Mouse (Mus musculus): Measurements from ENCODE around the gene Agap1. TPM values are rescaled to one million over a fixed set of nuclear protein-coding genes. Genes with fewer than 3 reads are reported as not detected.
A peak's percentile ranks its signal among the peaks of the same experiment; 100 is the strongest.

Gene Agap1
- total RNA-seq, 2 experiments from 2014 or later: 224 to 253 TPM

DNA sequence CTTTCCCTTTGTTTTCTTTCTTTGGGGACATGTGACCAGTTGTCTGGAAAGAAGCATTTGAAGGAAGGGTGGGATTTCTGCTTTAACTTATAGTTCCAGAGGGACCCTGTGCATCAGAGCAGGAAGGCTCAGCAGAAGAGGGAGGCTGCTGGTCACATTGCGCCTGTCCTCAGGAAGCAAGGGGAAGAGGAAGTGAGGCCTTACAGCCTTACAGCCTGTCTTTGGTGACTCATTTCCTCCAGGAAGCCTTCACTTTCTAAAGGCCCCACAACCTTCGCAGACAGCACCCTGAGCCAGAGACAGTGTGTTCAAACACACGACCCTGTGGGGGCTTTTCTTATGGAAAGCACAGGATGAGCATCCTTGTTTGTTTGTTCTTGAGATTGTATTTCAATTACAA, 287.8 kb downstream of the Agap1 start:
- no peak for DNase-seq (ENCODE audit: low spot score in 2 of 2)

- no peak for DNase-seq (ENCODE audit: low spot score in 2 of 2)
Measured at GRCm38 (mm10) chr1:89746171-89746570, 291.6 kb downstream of the Agap1 start.

GRCm38 (mm10) chr1:89749666-89750065, 295.1 kb downstream of the Agap1 start:
- DNase-seq (ENCODE audit: low spot score in 2 of 2): no peak

- DNase-seq (ENCODE audit: low spot score in 2 of 2): no peak
Measured at GRCm38 (mm10) chr1:89750495-89750894, 295.9 kb downstream of the Agap1 start.

GRCm38 (mm10) chr1:89750921-89751320, 296.3 kb downstream of the Agap1 start:
- no peak for DNase-seq (ENCODE audit: low spot score in 2 of 2)

GRCm38 (mm10) chr1:89751344-89751743, 296.7 kb downstream of the Agap1 start:
- no peak for DNase-seq (ENCODE audit: low spot score in 2 of 2)

DNA sequence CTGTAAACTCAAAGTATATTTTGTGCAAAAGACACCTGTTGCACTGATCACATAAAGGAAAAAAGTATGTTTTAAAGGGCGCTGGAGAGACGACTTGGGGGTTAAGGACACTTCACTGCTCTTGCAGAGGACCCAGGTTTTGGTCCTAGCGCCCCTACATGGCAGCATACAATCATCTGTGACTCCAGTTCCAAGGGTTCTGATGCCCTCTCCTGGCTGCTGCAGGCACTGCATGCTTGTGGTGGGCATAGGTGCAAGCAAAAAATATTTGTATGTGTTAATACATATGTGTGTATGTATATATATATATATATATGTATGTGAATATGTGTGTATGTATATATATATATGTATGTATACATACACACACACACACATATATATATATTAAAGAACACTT, 298.1 kb downstream of the Agap1 start:
- no peak for DNase-seq (ENCODE audit: low spot score in 2 of 2)

DNA sequence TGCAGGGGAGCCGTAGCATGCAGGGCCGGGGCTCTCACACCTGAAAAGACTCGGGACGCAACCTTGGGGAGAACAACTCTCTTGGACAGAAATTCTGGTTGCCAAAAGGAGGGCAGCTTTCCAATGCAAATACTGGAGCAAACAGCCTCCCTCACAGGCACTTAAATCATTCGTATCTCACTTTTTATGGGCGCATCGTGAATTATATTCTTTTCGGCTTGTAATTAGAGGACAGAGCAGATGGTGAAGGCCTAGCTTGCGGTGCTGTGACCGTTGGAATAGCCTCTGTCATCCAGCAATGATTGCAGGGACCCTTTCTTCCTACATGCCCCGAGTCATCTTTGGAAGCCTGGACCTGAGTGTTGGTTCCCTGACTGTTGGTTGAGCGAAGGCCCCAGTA, 300.8 kb downstream of the Agap1 start:
- no peak for DNase-seq (ENCODE audit: low spot score in 2 of 2)

GRCm38 (mm10) chr1:89756387-89756786, 301.8 kb downstream of the Agap1 start:
- no peak for DNase-seq (ENCODE audit: low spot score in 2 of 2)

GRCm38 (mm10) chr1:89757545-89757944, 302.9 kb downstream of the Agap1 start:
- no peak for DNase-seq (ENCODE audit: low spot score in 2 of 2)

DNA sequence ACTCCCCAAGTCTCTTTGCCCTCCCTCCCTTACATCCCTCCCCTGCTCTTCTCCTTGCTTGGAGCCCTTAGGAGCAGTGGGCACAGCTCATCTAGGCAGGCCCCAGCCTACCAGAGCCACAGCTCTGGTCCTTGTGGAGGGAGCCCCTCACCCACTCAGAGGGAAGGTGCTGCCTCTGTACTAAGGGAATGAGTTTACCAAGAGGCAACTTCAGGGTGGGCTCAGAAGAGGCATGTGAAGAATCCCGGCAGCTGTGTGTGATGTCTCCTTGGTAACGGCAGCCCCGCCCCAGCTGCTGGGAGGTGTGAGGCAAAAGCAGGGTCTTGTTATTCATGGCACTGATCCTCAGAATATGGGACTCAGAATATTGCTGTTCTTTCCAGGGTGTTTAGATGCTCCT, 309.3 kb downstream of the Agap1 start:
- DNase-seq (ENCODE audit: low spot score in 2 of 2): no peak

- no peak for DNase-seq (ENCODE audit: low spot score in 2 of 2)
Measured at GRCm38 (mm10) chr1:89766891-89767290, 312.3 kb downstream of the Agap1 start.

- no peak for DNase-seq (ENCODE audit: low spot score in 2 of 2)
Measured at GRCm38 (mm10) chr1:89769641-89770040, 315.0 kb downstream of the Agap1 start.

DNA sequence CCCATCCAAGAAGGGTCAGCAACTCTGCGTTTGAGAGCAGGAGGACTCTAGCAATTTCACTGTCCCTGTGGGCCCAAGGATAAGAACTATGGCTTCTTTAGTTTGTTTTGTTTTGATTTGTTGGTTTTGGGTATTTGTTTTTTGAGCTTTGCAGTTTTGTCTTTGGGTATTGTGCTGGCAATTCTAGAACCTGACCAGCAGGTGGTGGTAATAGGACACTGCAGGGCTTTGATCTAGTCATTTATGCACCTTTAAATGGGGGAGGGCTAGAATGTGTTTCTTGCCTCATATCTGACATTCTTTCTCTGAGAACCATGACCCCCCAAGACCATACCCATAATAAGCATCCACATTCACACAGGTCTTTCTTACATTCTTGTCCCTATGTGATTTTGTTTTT, 315.7 kb downstream of the Agap1 start:
- DNase-seq (ENCODE audit: low spot score in 2 of 2): no peak

GRCm38 (mm10) chr1:89775750-89776149, 321.1 kb downstream of the Agap1 start:
- no peak for DNase-seq (ENCODE audit: low spot score in 2 of 2)

GRCm38 (mm10) chr1:89780675-89781074, 326.1 kb downstream of the Agap1 start:
- peak; percentile 31 to 36 for DNase-seq (ENCODE audit: low spot score in 2 of 2)

DNA sequence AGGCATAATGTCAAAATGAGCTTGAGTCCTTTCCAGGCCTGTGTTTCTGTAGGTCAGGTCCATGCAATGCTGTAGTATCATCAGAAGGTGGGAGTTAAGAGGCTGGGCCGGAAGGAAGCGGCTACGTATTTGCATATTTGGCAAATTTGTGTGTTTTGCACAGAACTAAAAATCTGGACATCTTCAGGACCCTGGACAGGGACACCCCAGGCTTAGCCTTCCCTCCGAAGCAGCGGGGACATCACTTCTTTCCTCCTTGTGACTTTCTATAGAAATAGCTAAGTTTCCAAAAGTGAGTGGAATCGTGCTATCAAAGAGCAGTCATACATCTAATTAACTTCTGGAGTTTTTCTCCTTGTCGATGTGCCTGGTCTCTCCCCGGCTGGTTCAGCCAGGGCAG, 327.3 kb downstream of the Agap1 start:
- DNase-seq (ENCODE audit: low spot score in 2 of 2): no peak

GRCm38 (mm10) chr1:89786793-89787192, 332.2 kb downstream of the Agap1 start:
- DNase-seq (ENCODE audit: low spot score in 2 of 2): no peak

GRCm38 (mm10) chr1:89798724-89799123, 344.1 kb downstream of the Agap1 start:
- no peak for DNase-seq (ENCODE audit: low spot score in 2 of 2)

GRCm38 (mm10) chr1:89801506-89801905, 346.9 kb downstream of the Agap1 start:
- DNase-seq (ENCODE audit: low spot score in 2 of 2): no peak

- DNase-seq (ENCODE audit: low spot score in 2 of 2): peak; percentile 28 to 42
Measured at GRCm38 (mm10) chr1:89804981-89805380, 350.4 kb downstream of the Agap1 start.

- DNase-seq (ENCODE audit: low spot score in 2 of 2): no peak
Measured at GRCm38 (mm10) chr1:89812816-89813215, 358.2 kb downstream of the Agap1 start.

DNA sequence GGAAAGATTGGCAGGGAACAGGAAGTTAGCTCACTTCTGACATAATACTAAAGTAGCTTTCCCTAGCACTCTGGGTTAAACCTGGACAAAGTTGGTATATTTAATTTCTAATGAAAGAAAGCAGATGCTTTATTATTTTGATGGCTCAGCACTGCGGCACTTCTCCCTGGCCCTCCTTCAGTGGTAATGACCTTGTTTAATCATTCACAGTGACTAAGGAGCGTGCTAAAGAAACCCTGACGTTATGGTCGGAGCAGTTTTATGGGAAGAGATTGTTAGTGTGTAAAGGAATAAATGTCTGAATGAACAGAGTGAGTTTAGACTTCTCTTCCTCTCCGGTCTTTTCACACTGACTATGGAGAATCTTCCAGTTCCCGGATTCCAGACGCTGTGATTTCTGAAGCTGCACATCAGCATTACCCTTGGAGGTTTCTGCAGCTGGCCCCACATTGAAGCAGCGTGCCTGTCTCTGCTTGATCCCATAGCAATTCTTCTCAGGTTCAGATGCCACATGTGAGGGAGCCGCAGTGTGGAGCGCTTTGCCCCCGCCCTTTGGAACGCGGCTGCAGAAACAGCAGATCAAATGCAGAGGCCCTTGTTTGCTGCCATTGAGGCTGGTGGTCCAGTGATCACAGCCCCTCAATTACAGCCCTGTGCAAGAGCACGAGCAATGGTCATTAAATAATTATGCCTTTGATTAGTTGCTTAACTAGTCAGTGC, 362.0 kb downstream of the Agap1 start:
- no peak for DNase-seq (ENCODE audit: low spot score in 2 of 2)

All from left cerebral cortex, adult 18-20 months (tissue).